Mouse (Mus musculus): ENCODE results near the gene Matk. TPM values are rescaled to one million over a fixed set of nuclear protein-coding genes. Genes with fewer than 3 reads are reported as not detected.

The Matk gene
- total and polyA plus RNA-seq, 3 experiments: 0.23 to 1.0 TPM; not detected in 1

DNA sequence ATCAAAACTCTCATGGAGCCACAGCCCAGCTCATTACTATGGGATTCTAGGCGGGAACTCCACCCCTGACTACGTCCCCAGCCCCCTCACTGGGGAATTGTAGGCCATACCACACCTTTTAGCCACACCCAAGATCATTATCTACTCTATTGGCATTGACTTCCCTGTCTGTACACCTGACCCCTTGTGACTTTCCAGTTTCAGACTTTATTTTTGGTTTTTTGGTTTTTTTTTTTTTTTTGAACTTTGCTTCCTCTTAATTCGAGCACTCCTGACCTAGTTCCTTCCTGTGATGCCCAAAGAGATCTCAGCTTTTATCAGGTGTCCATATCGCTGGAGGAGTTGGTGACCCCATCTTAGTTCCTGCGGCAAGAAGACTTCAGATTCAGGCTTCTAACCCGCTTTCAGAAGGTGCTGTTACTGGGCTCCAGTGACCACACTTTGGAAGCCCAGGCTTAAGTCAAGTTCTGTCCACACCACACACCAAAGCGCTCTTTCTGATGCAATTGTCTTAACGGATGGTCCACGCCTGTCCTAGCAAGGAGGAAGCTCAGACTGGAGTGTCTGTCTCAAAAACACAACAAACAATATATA is 38.9 kb downstream of the Matk start, which contains the start of gene Tjp3 (continued):
- peak; percentile 37 to 44; a peak in 3 of 4 replicates for TF ChIP-seq EP300 (IDR thresholded peaks at IDR 0.05; ENCODE audit: low read depth in 1 of 2, low read length in 2 of 2)
- TF ChIP-seq MAFK (IDR thresholded peaks at IDR 0.05; ENCODE audit: borderline replicate concordance, low read depth, low read length): no peak
- TF ChIP-seq ZNF384 (IDR thresholded peaks at IDR 0.05; ENCODE audit: low read depth, low read length): peak; percentile 86

GRCm38 (mm10) chr10:81292554-81293333 is 40.0 kb downstream of the Matk start, which contains the start of gene Pip5k1c:
TSS of gene Pip5k1c (plus strand) at chr10:81292963.
- peaks cover 11 to 30% of the 10 kb centered on the region in 2 experiments for H3K4me1 ChIP-seq (ENCODE audit: control insufficient read depth in 1 of 2, insufficient read depth in 2 of 2, low read length in 2 of 2)
- peaks cover 0 to 20% of the 10 kb centered on the region in 2 experiments; a peak in 2 of 4 replicates for H3K36me3 ChIP-seq (ENCODE audit: control insufficient read depth in 1 of 2, insufficient read depth in 2 of 2, low read length in 2 of 2)
- peak within 1 kb of the TSS; percentile 82 for H3K27ac ChIP-seq (ENCODE audit: control insufficient read depth, low read depth, low read length)
- H3K9me3 ChIP-seq (replicated peaks; ENCODE audit: insufficient read depth, low read length): no peaks in the 10 kb centered on the region
- peak; percentile 100 for DNase-seq (ENCODE audit: low read depth, low spot score)
- H3K4me3 ChIP-seq (ENCODE audit: control insufficient read depth in 1 of 2, insufficient read depth in 1 of 2, low read depth in 2 of 2, low read length in 2 of 2): peak within 1 kb of the TSS; percentile 86 to 91
- peak within 1 kb of the TSS; percentile 88 for H3K9ac ChIP-seq (ENCODE audit: control insufficient read depth, low read depth, low read length, poor library complexity, severe bottlenecking)
- no peaks in the 10 kb centered on the region for H3K27me3 ChIP-seq (ENCODE audit: control insufficient read depth in 1 of 2, insufficient read depth in 2 of 2, low read length in 2 of 2)
- peaks cover 45% of the 10 kb centered on the region for H3K79me2 ChIP-seq (ENCODE audit: control insufficient read depth, insufficient read depth, low read length, poor library complexity)
- TF ChIP-seq KAT2A (conservative IDR thresholded peaks at IDR 0.05; ENCODE audit: low read depth, low read length) (no peak; the same call in 1 of the 2 replicates), CHD1 (IDR thresholded peaks at IDR 0.05; ENCODE audit: low read depth, low read length) (peak; percentile 99), ZKSCAN1 (IDR thresholded peaks at IDR 0.05; ENCODE audit: low read depth, low read length) (no peak), MAZ (IDR thresholded peaks at IDR 0.05; ENCODE audit: low read depth, low read length) (peak; percentile 71; the same call in 1 of the 2 replicates), CHD2 (IDR thresholded peaks at IDR 0.05; ENCODE audit: low read length) (no peak), EP300 (IDR thresholded peaks at IDR 0.05; ENCODE audit: low read depth in 1 of 2, low read length in 2 of 2) (no peak), ZMIZ1 (IDR thresholded peaks at IDR 0.05; ENCODE audit: low read depth, low read length) (no peak), GATA1 (IDR thresholded peaks at IDR 0.05; ENCODE audit: low read depth, low read length) (no peak), ZNF384 (IDR thresholded peaks at IDR 0.05; ENCODE audit: low read depth, low read length) (no peak), USF2 (IDR thresholded peaks at IDR 0.05; ENCODE audit: borderline replicate concordance in 1 of 2, insufficient read depth in 1 of 2, low read depth in 1 of 2, low read length in 2 of 2) (no peak), POLR2A (IDR thresholded peaks at IDR 0.05; ENCODE audit: control insufficient read depth in 1 of 2, insufficient read depth in 1 of 2, low read depth in 1 of 2, low read length in 2 of 2, poor library complexity in 1 of 2) (peak; percentile 73 to 91), TBP (IDR thresholded peaks at IDR 0.05; ENCODE audit: low read depth, low read length) (peak; percentile 62), UBTF (IDR thresholded peaks at IDR 0.05; ENCODE audit: borderline replicate concordance, insufficient read depth, low read depth, low read length) (no peak), ETS1 (IDR thresholded peaks at IDR 0.05; ENCODE audit: low read depth, low read length) (0 out of 2 replicates have a peak, but pooled peaks have one; percentile 47), JUND (IDR thresholded peaks at IDR 0.05; ENCODE audit: low read depth, low read length) (no peak), ZC3H11A (IDR thresholded peaks at IDR 0.05; ENCODE audit: low read depth, low read length) (no peak), CTCF (IDR thresholded peaks at IDR 0.05 in 2 of 3, conservative IDR thresholded peaks at IDR 0.05 in 1 of 3; ENCODE audit: control insufficient read depth in 1 of 3, insufficient read depth in 1 of 3, low read depth in 2 of 3, low read length in 3 of 3, poor library complexity in 1 of 3, severe bottlenecking in 1 of 3) (peak; percentile 64 to 96 (median 82)), RAD21 (IDR thresholded peaks at IDR 0.05; ENCODE audit: low read depth, low read length) (peak; percentile 47), TCF12 (IDR thresholded peaks at IDR 0.05; ENCODE audit: low read depth, low read length) (no peak), USF1 (IDR thresholded peaks at IDR 0.05; ENCODE audit: low read depth, low read length) (peak; percentile 88), MAFK (IDR thresholded peaks at IDR 0.05; ENCODE audit: borderline replicate concordance, low read depth, low read length) (no peak), NELFE (IDR thresholded peaks at IDR 0.05; ENCODE audit: low read depth, low read length) (peak; percentile 79), HCFC1 (IDR thresholded peaks at IDR 0.05; ENCODE audit: low read depth, low read length) (peak; percentile 73), GABPA (IDR thresholded peaks at IDR 0.05; ENCODE audit: low read depth, low read length) (no peak), RCOR1 (IDR thresholded peaks at IDR 0.05; ENCODE audit: low read depth, low read length) (no peak), E2F4 (IDR thresholded peaks at IDR 0.05; ENCODE audit: borderline replicate concordance, low read depth, low read length) (no peak), MYC (IDR thresholded peaks at IDR 0.05; ENCODE audit: low read depth, low read length) (peak; percentile 94), ELF1 (IDR thresholded peaks at IDR 0.05; ENCODE audit: low read depth, low read length) (peak; percentile 73), POLR2AphosphoS2 (IDR thresholded peaks at IDR 0.05; ENCODE audit: low read length) (peak; percentile 85; the same call in 1 of the 2 replicates), MYB (IDR thresholded peaks at IDR 0.05; ENCODE audit: low read depth, low read length) (no peak), MEF2A (IDR thresholded peaks at IDR 0.05; ENCODE audit: extremely low read depth, insufficient replicate concordance, low read depth, low read length, poor library complexity, severe bottlenecking) (no peak), MAX (IDR thresholded peaks at IDR 0.05; ENCODE audit: low read length) (peak; percentile 80)
